Mouse (Mus musculus): ENCODE data around the gene Tiprl.

Tiprl gene

DNA sequence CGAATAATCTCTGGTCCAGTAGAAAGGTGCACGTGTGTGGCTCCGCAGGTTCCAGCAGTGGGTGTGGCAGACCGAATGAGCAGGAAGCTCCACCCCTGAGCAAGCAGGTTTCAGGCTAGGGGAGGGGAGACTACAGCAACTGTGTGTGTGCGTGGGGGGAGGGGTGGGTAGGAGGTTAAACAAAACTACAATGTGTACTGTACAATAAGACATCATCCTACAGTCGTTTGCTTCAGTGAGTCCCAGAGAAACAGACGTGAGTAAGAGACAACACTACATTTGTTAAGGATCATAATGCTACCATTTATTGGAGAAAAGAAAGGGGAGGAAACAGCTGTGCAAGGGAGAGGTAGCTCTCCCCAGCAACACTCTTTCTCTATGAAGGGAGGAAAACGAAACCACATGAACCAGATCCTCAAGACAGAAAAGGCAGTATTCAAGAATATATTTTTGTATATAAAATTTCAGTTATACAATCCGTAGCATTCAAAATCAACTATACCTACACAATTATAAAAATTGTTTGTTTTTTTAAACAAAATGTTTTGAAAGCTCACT lies 62.7 kb downstream of the Tiprl start:
- no peak for DNase-seq (ENCODE audit: low spot score)

GRCm38 (mm10) chr1:165171277-165171676 lies 65.5 kb downstream of the Tiprl start:
- DNase-seq (ENCODE audit: low spot score): no peak

DNA sequence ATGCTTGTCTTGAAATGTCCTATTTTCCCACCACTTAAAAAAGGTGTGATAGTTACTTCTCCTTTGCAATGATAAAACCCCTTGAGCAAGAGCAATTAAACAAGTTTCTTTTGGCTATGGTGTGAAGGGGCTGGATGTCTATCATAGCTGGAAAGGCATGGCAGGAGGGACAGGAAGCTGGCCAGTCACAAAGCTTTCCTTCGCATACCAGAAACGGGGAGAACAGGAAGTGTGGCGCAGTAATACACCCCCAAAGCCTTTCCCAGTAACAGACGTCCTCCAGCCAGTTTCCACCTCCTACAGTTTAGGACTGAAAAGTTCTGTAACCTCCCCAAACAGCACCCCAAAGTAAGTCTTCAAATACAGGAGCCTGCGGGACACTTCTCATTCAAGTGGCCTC lies 66.6 kb downstream of the Tiprl start:
- no peak for DNase-seq (ENCODE audit: low spot score)

GRCm38 (mm10) chr1:165169462-165169861 lies 67.3 kb downstream of the Tiprl start:
- DNase-seq (ENCODE audit: low spot score): no peak

DNA sequence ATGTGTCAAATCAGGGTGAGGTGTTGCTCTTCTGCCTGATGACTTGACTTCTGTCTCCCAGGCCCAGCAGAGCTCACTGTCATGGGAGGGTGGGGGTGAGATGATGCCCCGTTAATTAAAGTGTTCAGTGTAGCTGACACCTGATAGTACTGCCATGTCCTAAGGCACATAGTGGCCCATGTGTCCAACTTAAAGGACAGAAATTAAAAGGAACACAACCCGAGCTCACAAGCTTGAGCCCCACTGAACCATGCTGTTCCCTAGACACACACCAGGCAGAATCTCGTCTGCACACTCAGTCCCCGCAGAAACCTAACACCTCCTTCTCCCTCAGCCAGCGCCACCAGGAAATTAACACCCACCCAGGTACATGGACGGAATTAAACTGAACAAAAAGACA lies 71.9 kb downstream of the Tiprl start:
- DNase-seq (ENCODE audit: low spot score): no peak
